Mouse (Mus musculus) layer of hippocampus, postnatal 36 days (tissue): Measurements from ENCODE around the gene Tfr2. TPM values are rescaled to one million over a fixed set of nuclear protein-coding genes. Genes with fewer than 3 reads are reported as not detected.
"Not testable (repeated sequence)": the region's sequence is repeated elsewhere in the genome, so short reads cannot be mapped to it uniquely, and the experiment has no call there.

Experiments
- DNase-seq, 2 experiments: peaks; one replicate each; pipeline ENCODE4 v3.0.0; 2022
- total RNA-seq, 2 experiments: library from RNA; stranded (reverse); gene quantifications; 2 replicates each; pipeline ENCODE4 v1.2.3; 2021

The Tfr2 gene
- total RNA-seq, 2 experiments from 2014 or later = 13.4 to 16.1 TPM

- DNase-seq = no peak
Measured at GRCm38 (mm10) chr5:137590507-137590906, 20.9 kb downstream of the Tfr2 start.

- no peak for DNase-seq
Measured at GRCm38 (mm10) chr5:137595921-137596320, 26.3 kb downstream of the Tfr2 start.

- no peak for DNase-seq
Measured at GRCm38 (mm10) chr5:137596601-137597261, 27.1 kb downstream of the Tfr2 start.

- DNase-seq = no peak
Measured at GRCm38 (mm10) chr5:137597625-137598024, 28.0 kb downstream of the Tfr2 start.

- DNase-seq = no peak
Measured at GRCm38 (mm10) chr5:137598100-137598826, 28.6 kb downstream of the Tfr2 start.

GRCm38 (mm10) chr5:137599600-137599999, 30.0 kb downstream of the Tfr2 start:
- DNase-seq = no peak

GRCm38 (mm10) chr5:137600281-137600618, 30.6 kb downstream of the Tfr2 start:
- no peak for DNase-seq

- DNase-seq = peak; percentile 95
Measured at GRCm38 (mm10) chr5:137600619-137601364, 31.2 kb downstream of the Tfr2 start, which contains the start of gene Mospd3. Mospd3 (minus strand) TSS chr5:137601058.

- DNase-seq = no peak
Measured at GRCm38 (mm10) chr5:137601365-137601729, 31.7 kb downstream of the Tfr2 start.

GRCm38 (mm10) chr5:137607860-137608653, 38.4 kb downstream of the Tfr2 start:
- no peak for DNase-seq

GRCm38 (mm10) chr5:137608654-137609190, 39.1 kb downstream of the Tfr2 start:
- DNase-seq = no peak

GRCm38 (mm10) chr5:137609292-137609691, 39.7 kb downstream of the Tfr2 start:
- no peak for DNase-seq

GRCm38 (mm10) chr5:137610056-137610455, 40.4 kb downstream of the Tfr2 start:
- no peak for DNase-seq

- no peak for DNase-seq
Measured at GRCm38 (mm10) chr5:137610548-137611244, 41.1 kb downstream of the Tfr2 start.

GRCm38 (mm10) chr5:137611245-137611602, 41.6 kb downstream of the Tfr2 start:
- no peak for DNase-seq

GRCm38 (mm10) chr5:137613076-137613475, 43.4 kb downstream of the Tfr2 start:
- DNase-seq = no peak

- no peak for DNase-seq
Measured at GRCm38 (mm10) chr5:137613550-137613949, 43.9 kb downstream of the Tfr2 start, which contains the start of gene Pcolce. Pcolce (minus strand) TSS chr5:137613784.

- DNase-seq = not testable (repeated sequence)
Measured at GRCm38 (mm10) chr5:137614921-137615320, 45.3 kb downstream of the Tfr2 start.

GRCm38 (mm10) chr5:137615347-137615746, 45.7 kb downstream of the Tfr2 start:
- DNase-seq = no peak

- no peak for DNase-seq
Measured at GRCm38 (mm10) chr5:137623937-137624530, 54.4 kb downstream of the Tfr2 start.

GRCm38 (mm10) chr5:137627991-137628390, 58.4 kb downstream of the Tfr2 start:
- DNase-seq = no peak
